ENCODE assay signal across 11 mouse cellular contexts in the genomic region with DNA sequence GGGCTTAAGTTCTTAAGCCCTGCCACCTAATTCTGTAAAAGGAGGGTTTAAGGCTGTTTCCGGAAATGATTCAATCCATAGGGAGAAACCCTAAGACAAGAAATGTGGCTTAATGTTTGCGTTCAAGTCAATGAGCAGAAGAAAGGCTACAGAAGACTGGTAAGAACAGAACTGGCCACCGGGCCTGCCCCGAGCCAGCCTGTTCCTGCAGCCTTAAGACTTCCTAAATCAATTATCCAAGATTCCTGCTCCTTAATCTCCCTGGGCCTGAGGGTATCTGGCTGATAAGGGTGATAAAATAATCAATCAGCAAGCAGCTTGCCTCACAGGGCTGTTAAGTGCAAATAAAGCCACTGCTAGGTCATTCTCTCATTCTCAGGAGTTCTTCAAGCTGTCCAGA. TPM values are rescaled to one million over a fixed set of nuclear protein-coding genes. Genes with fewer than 3 reads are reported as not detected.
DNase-seq lines count a peak whose midpoint lies in the region; ATAC-seq lines count a peak whose summit lies in the region.
"Had no signal": no experiment of that assay in that cellular context is flagged by ENCODE, and none has a peak within 500 bp of the region (broad histone marks: within the 10 kb centered on the region; RNA-seq: fewer than 3 reads in every experiment).

No protein-coding gene starts in this region.

- no peak for ATAC-seq in kidney, embryonic 14.5 days (ENCODE audit: low FRiP score, low TSS enrichment)
- no peak for ATAC-seq in hindbrain, embryonic 15.5 days (ENCODE audit: low FRiP score, low read depth)
- 0 out of 2 replicates have a peak, but pooled peaks have one; percentile 3 for ATAC-seq in midbrain, embryonic 14.5 days (ENCODE audit: low FRiP score, low TSS enrichment)

- H3K4me1 ChIP-seq in kidney, embryonic 14.5 days (ENCODE audit: control insufficient read depth, insufficient read depth, low read length) = peaks cover 28% of the 10 kb centered on the region
- H3K4me1 ChIP-seq in forebrain, embryonic 10.5 days = peaks cover 63% of the 10 kb centered on the region
- H3K4me1 ChIP-seq in hindbrain, embryonic 15.5 days (replicated peaks) = peaks cover 34% of the 10 kb centered on the region
- H3K4me1 ChIP-seq in midbrain, embryonic 14.5 days (ENCODE audit: control insufficient read depth, insufficient read depth, low read length) = peaks cover 26% of the 10 kb centered on the region

- H3K27me3 ChIP-seq in kidney, embryonic 14.5 days (ENCODE audit: control insufficient read depth, insufficient read depth, low read length) = no peaks in the 10 kb centered on the region
- H3K27me3 ChIP-seq in forebrain, embryonic 10.5 days (ENCODE audit: poor library complexity, severe bottlenecking) = peaks cover 9% of the 10 kb centered on the region; the same call in 1 of the 2 replicates
- H3K27me3 ChIP-seq in hindbrain, embryonic 15.5 days = no peaks in the 10 kb centered on the region
- H3K27me3 ChIP-seq in midbrain, embryonic 14.5 days (ENCODE audit: control insufficient read depth, insufficient read depth, low read length) = no peaks in the 10 kb centered on the region

- no peak overlapping the region for H3K4me2 ChIP-seq in kidney, embryonic 14.5 days (replicated peaks; ENCODE audit: low read depth, low read length)
- H3K4me2 ChIP-seq in hindbrain, embryonic 15.5 days = peak overlapping the region; percentile 50
- H3K4me2 ChIP-seq in midbrain, embryonic 14.5 days (ENCODE audit: low read length) = peak overlapping the region; percentile 42; the same call in 1 of the 2 replicates
- H3K4me2 ChIP-seq: heart, embryonic 11.5 days had no signal

- no peak overlapping the region; the same call in 1 of the 2 replicates for H3K9ac ChIP-seq in kidney, embryonic 14.5 days (ENCODE audit: low read depth, low read length)
- H3K9ac ChIP-seq in hindbrain, embryonic 15.5 days = 0 out of 2 replicates have a peak overlapping the region, but pooled peaks have one; percentile 14
- H3K9ac ChIP-seq in midbrain, embryonic 14.5 days (replicated peaks; ENCODE audit: low read length) = no peak overlapping the region

- no peaks in the 10 kb centered on the region for H3K36me3 ChIP-seq in kidney, embryonic 14.5 days (ENCODE audit: control insufficient read depth, insufficient read depth, low read length)
- H3K36me3 ChIP-seq in forebrain, embryonic 10.5 days (replicated peaks) = peaks cover 24% of the 10 kb centered on the region
- H3K36me3 ChIP-seq in hindbrain, embryonic 15.5 days = no peaks in the 10 kb centered on the region
- H3K36me3 ChIP-seq in midbrain, embryonic 14.5 days (ENCODE audit: control insufficient read depth, insufficient read depth, low read length) = no peaks in the 10 kb centered on the region

- no peak overlapping the region for H3K4me3 ChIP-seq in kidney, embryonic 14.5 days (ENCODE audit: low read length)
- H3K4me3 ChIP-seq in forebrain, embryonic 10.5 days = peak overlapping the region; percentile 34; the same call in 1 of the 2 replicates
- H3K4me3 ChIP-seq in hindbrain, embryonic 15.5 days = no peak overlapping the region
- no peak overlapping the region for H3K4me3 ChIP-seq in midbrain, embryonic 14.5 days (replicated peaks; ENCODE audit: low read depth, low read length)

- no peak for DNase-seq in kidney, postnatal 4 days
- DNase-seq in forebrain, embryonic 10.5 days (ENCODE audit: extremely low spot score, low spot score) = no peak
- DNase-seq in midbrain, embryonic 14.5 days = no peak
- DNase-seq in liver = no peak
- DNase-seq in gastrocnemius, adult 18-20 months (ENCODE audit: low spot score) = no peak
- no peak for DNase-seq in lung, postnatal 4 days
- DNase-seq: B cell, adult 2 months; thymus, postnatal 14 days had no signal

- H3K27ac ChIP-seq in kidney, embryonic 14.5 days (ENCODE audit: low read depth, low read length) = peak overlapping the region; percentile 78; the same call in 1 of the 2 replicates
- peak overlapping the region; percentile 74 for H3K27ac ChIP-seq in forebrain, embryonic 10.5 days
- peak overlapping the region; percentile 66 for H3K27ac ChIP-seq in hindbrain, embryonic 15.5 days (replicated peaks)
- H3K27ac ChIP-seq in midbrain, embryonic 14.5 days (replicated peaks; ENCODE audit: low read depth, low read length) = peak overlapping the region; percentile 72

- WGBS in kidney, embryonic 14.5 days = 21% methylated on average over 4 of the region's 4 CpGs
- WGBS in forebrain, embryonic 10.5 days = 16% methylated on average over 4 of the region's 4 CpGs
- 32% methylated on average over 4 of the region's 4 CpGs for WGBS in hindbrain, embryonic 15.5 days
- WGBS in midbrain, embryonic 14.5 days = 29% methylated on average over 4 of the region's 4 CpGs

- no peaks in the 10 kb centered on the region for H3K9me3 ChIP-seq in kidney, embryonic 14.5 days (ENCODE audit: control insufficient read depth, low read length)
- H3K9me3 ChIP-seq in forebrain, embryonic 10.5 days = no peaks in the 10 kb centered on the region
- H3K9me3 ChIP-seq in hindbrain, embryonic 15.5 days = no peaks in the 10 kb centered on the region
- no peaks in the 10 kb centered on the region for H3K9me3 ChIP-seq in midbrain, embryonic 14.5 days (ENCODE audit: control insufficient read depth, low read length)

RNA-seq across cellular contexts. Expression of a gene that starts 31.8 kb away (rescaled TPM):
- polyA plus RNA-seq in kidney, embryonic 14.5 days (2014; fragmentation: Nextera tagmentation; extraction: Ambion mirVana) = 6.3 and 6.8 TPM in 2 replicates
- polyA plus RNA-seq in forebrain, embryonic 10.5 days (2016; fragmentation: Nextera tagmentation; extraction: Ambion mirVana) = 25.5 and 28.4 TPM in 2 replicates
- 38.8 and 40.0 TPM in 2 replicates for polyA plus RNA-seq in hindbrain, embryonic 15.5 days (2015; fragmentation: Nextera tagmentation; extraction: Ambion mirVana)
- 26.7 and 36.0 TPM in 2 replicates for polyA plus RNA-seq in midbrain, embryonic 14.5 days (2014; fragmentation: Nextera tagmentation; extraction: Ambion mirVana)
- 1 to 10 TPM; 5.4 TPM for total RNA-seq in gastrocnemius, adult 18-20 months (2021)
